Mouse (Mus musculus): ENCODE results near the gene Eepd1.

DNA sequence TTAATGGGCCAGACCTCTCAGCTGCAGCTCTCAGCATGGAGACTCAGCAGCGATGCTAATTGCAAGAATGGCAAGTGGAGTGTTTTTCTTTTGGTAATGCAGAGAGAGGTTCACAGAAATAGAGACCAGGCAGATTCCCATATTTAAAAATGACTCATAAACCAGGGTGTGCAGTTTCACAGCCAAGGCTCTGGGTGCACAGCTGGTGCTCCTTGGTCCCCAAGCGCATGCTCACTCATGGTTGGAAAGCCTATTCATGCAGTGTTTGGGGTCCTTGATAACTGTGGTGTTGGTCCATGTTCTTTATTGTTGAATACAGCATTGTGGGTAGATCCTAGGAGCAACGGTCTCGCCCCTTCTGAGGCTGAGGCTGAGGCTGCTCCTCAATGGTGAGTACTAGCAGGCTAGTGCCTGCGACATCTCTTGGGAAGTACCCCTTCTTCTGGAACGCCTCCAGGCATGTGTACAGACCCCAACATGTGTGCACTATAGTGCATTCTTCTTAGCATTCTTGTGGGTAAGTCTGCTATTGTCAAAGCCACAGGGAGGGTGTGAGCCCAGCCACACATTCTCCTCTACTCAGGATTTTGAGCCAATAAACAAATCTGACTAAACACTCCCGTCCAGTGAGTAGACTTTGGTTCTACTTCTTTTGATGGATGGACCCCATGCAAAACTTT is 46.2 kb downstream of the Eepd1 start:
- TF ChIP-seq CTCF (IDR thresholded peaks at IDR 0.05; ENCODE audit: borderline replicate concordance, insufficient read depth, low read length) (no peak), POLR2A (IDR thresholded peaks at IDR 0.05; ENCODE audit: low read depth, low read length) (no peak)

Data from embryonic fibroblast, embryonic 13.5 days (primary cell).